Mouse (Mus musculus) stomach, postnatal 0 days (tissue): ENCODE results near the gene N4bp2.

Source experiments
- CTCF ChIP-seq: IDR thresholded peaks from 2 replicates; pipeline ENCODE4 v1.5.1; 2016; ENCODE audit warnings: antibody characterized with exemption, low read depth, mild to moderate bottlenecking, moderate library complexity
- EP300 ChIP-seq: optimal IDR thresholded peaks from 2 replicates; pipeline ENCODE3; 2016; ENCODE audit warnings: antibody characterized with exemption

- TF ChIP-seq CTCF (peak; percentile 78), EP300 (no peak)
These were observed 38.8 kb upstream of the N4bp2 start for GRCm38 (mm10) chr5:65724311-65725054.
